Mouse (Mus musculus) liver, embryonic 11.5 days (tissue): ENCODE results near the gene Glb1l. TPM values are rescaled to one million over a fixed set of nuclear protein-coding genes. Genes with fewer than 3 reads are reported as not detected.
A peak's percentile ranks its signal among the peaks of the same experiment; 100 is the strongest.

Experiments
- ATAC-seq: fragments of 200-750 bp; cut with Nextera tagmentation; replicated peaks from 2 replicates; pipeline ENCODE4 v1.8.0; 2017; ENCODE audit warnings: moderate number of reproducible peaks, mild to moderate bottlenecking, moderate TSS enrichment, moderate library complexity; ENCODE audit not compliant: low FRiP score
- DNase-seq: peaks from one replicate; pipeline ENCODE4 v3.0.0-alpha.2; 2017; ENCODE audit warnings: low spot score
- H3K27ac ChIP-seq: fragments of 300-500 bp; sonication (generic); 2 replicates; pipeline ENCODE4 v1.5.1; 2014; ENCODE audit warnings: mild to moderate bottlenecking, low read depth, low read length, control low read depth
- H3K27me3 ChIP-seq: fragments of 300-500 bp; sonication (generic); replicated peaks from 2 replicates; pipeline ENCODE4 v1.6.1; 2014; ENCODE audit warnings: low read length, mixed read lengths; ENCODE audit not compliant: control insufficient read depth, insufficient read depth
- H3K36me3 ChIP-seq: fragments of 300-500 bp; sonication (generic); 2 replicates; pipeline ENCODE4 v1.6.1; 2014; ENCODE audit warnings: mild to moderate bottlenecking, low read length, moderate library complexity, mixed read lengths; ENCODE audit not compliant: control insufficient read depth, insufficient read depth
- H3K4me1 ChIP-seq: fragments of 300-500 bp; sonication (generic); replicated peaks from 2 replicates; pipeline ENCODE4 v1.6.1; 2014; ENCODE audit warnings: low read length, mixed read lengths; ENCODE audit not compliant: control insufficient read depth, insufficient read depth
- H3K4me2 ChIP-seq: fragments of 300-500 bp; sonication (generic); 2 replicates; pipeline ENCODE4 v1.6.1; 2014; ENCODE audit warnings: mild to moderate bottlenecking, control low read depth, moderate library complexity
- H3K4me3 ChIP-seq: fragments of 300-500 bp; sonication (generic); 2 replicates; pipeline ENCODE4 v1.5.1; 2014; ENCODE audit warnings: low read depth, low read length, control low read depth
- H3K9ac ChIP-seq: fragments of 300-500 bp; sonication (generic); 2 replicates; pipeline ENCODE4 v1.6.1; 2014; ENCODE audit warnings: low read depth, low read length, control low read depth
- H3K9me3 ChIP-seq: fragments of 300-500 bp; sonication (generic); 2 replicates; pipeline ENCODE4 v1.6.1; 2016; ENCODE audit warnings: low read length, inconsistent platforms, mixed read lengths; ENCODE audit not compliant: control insufficient read depth
- WGBS: fragments of 180-500 bp; shearing (Covaris S2); extraction: QIAGEN DNeasy Blood & Tissue Kit; methylation state at CpG from one replicate; pipeline ENCODE4 v1.1.7; 2014; 5-methylcytosine and 5-hydroxymethylcytosine counted together
- polyA plus RNA-seq: library from polyadenylated mRNA; unstranded; fragments of >200 nt; fragmentation: Nextera tagmentation; extraction: Ambion mirVana; gene quantifications from 2 replicates; pipeline ENCODE4 v1.2.1, GENCODE M21; 2014

The Glb1l gene
- polyA plus RNA-seq, 1 experiment from 2014 or later: 9.1 TPM

DNA sequence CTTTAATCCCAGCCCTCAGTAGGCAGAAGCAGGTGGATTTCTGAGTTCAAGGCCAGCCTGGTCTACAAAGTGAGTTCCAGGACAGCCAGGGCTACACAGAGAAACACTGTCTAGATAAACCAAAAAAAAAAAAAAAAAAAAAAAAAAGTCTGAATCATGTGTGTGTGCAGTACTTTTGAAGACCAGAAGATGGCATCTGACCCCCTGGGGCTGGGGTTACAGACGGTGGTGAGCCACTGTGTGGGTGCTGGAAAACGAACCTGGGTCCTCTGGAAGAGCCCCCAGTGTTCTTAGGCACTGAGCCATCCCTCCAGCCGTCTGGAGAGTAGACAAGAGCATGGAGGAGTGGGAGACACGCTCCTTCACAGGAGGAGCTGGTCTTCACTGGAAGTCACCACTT is 28.5 kb downstream of the Glb1l start:
- peaks cover 35% of the 10 kb centered on the region for H3K36me3 ChIP-seq
- no peak for ATAC-seq
- peaks cover 18% of the 10 kb centered on the region for H3K4me1 ChIP-seq
- no peaks in the 10 kb centered on the region for H3K9me3 ChIP-seq
- H3K27ac ChIP-seq: no peak overlapping the region
- H3K27me3 ChIP-seq: no peaks in the 10 kb centered on the region
- 75% methylated on average over 4 of the region's 4 CpGs for WGBS
- no peak overlapping the region for H3K9ac ChIP-seq
- H3K4me2 ChIP-seq: no peak overlapping the region
- H3K4me3 ChIP-seq: no peak overlapping the region
- no peak for DNase-seq

DNA sequence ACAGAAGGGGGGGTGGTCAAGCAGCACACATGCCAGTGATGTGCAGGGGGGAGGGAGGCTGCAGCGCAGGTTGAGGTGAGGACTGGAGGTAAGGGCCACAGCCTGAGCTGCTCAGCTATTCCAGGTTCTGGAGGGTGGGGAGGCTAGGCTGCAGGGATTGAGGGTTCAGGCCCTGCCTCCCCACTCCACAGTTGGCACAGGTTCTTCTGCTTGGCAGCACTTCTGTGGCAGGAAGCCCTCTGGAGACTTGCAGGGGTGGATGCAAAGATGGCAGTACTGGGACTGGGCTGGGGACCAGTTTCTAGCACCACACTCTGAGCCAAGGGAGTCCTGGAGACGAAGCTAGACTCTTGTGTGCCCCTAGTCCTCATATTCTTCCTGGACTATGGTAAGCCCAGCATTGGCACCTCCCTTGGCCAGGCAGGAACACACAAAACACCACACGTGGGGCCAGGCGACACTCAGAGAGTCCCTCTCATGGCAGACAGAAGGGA is 29.2 kb downstream of the Glb1l start:
- Histone ChIP-seq H3K4me2 (no peak overlapping the region), H3K9me3 (no peaks in the 10 kb centered on the region), H3K4me3 (no peak overlapping the region), H3K9ac (no peak overlapping the region), H3K4me1 (peaks cover 18% of the 10 kb centered on the region), H3K27me3 (no peaks in the 10 kb centered on the region), H3K36me3 (peaks cover 33% of the 10 kb centered on the region), H3K27ac (no peak overlapping the region)
- ATAC-seq (no peak), DNase-seq (no peak)
- WGBS: 86% methylated on average over 4 of the region's 4 CpGs

DNA sequence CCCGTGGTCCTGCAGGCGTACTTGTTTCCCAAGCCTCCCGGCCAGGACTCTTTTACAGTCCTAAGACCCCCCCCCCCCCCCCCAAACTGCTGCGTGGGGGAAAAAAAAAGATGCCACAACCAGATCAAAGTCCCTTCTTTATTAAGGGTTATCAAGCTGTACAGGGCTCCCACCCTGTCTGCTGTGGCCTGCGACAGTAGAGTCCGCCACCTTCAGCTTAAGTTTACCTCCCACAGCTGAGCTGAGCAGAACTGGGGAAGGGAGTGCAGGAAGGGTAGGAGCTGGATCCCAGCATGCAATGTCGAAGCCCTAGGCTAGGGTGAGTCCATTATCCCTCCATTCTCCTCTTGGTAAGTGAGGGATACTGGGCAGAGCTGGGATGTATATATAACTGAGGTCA is 29.9 kb downstream of the Glb1l start:
- no peaks in the 10 kb centered on the region for H3K27me3 ChIP-seq
- peaks cover 18% of the 10 kb centered on the region for H3K4me1 ChIP-seq
- DNase-seq (no peak), ATAC-seq (no peak)
- peak overlapping the region; percentile 98 for H3K4me2 ChIP-seq
- no peaks in the 10 kb centered on the region for H3K9me3 ChIP-seq
- H3K36me3 ChIP-seq: peaks cover 29% of the 10 kb centered on the region
- H3K27ac ChIP-seq: peak overlapping the region; percentile 79
- WGBS: 33% methylated on average over 7 of the region's 7 CpGs
- H3K4me3 ChIP-seq: peak overlapping the region; percentile 81
- peak overlapping the region; percentile 47 for H3K9ac ChIP-seq

DNA sequence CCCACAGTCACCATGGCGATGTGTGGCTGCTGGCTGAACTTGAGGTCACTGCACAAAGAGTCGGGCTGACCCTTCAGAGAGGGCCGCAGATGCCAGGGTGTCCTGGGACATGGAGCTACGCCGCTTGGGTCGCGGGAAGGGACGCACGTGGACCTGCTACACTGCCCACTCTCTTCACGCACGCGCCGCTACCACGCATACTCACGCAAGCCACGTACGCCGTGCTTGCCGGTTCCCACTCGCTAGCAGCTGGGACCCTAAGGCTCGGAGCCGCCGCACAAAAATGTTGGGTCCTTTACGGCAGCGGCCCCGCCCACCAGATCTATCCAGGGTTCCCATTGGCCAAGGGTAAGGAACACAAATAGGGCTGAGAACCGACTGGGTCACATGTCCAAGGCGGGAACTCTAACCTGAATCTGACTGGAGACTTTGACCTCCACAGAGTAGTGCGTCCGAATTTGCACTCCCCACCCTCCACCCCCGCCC is 30.5 kb downstream of the Glb1l start, which contains the start of gene Abcb6:
Gene Abcb6, minus strand, starts transcription at position 288 of the 486 bp plus-strand sequence.
- Histone ChIP-seq H3K27ac (peak within 1 kb of the TSS; percentile 98), H3K4me3 (peak within 1 kb of the TSS; percentile 81), H3K36me3 (peaks cover 30% of the 10 kb centered on the region), H3K9me3 (no peaks in the 10 kb centered on the region), H3K4me1 (peaks cover 18% of the 10 kb centered on the region), H3K4me2 (peak within 1 kb of the TSS; percentile 98), H3K9ac (peak within 1 kb of the TSS; percentile 77), H3K27me3 (no peaks in the 10 kb centered on the region)
- ATAC-seq: peak; percentile 87
- WGBS: under 1% methylated on average over 31 of the region's 31 CpGs
- peak; percentile 88 for DNase-seq

DNA sequence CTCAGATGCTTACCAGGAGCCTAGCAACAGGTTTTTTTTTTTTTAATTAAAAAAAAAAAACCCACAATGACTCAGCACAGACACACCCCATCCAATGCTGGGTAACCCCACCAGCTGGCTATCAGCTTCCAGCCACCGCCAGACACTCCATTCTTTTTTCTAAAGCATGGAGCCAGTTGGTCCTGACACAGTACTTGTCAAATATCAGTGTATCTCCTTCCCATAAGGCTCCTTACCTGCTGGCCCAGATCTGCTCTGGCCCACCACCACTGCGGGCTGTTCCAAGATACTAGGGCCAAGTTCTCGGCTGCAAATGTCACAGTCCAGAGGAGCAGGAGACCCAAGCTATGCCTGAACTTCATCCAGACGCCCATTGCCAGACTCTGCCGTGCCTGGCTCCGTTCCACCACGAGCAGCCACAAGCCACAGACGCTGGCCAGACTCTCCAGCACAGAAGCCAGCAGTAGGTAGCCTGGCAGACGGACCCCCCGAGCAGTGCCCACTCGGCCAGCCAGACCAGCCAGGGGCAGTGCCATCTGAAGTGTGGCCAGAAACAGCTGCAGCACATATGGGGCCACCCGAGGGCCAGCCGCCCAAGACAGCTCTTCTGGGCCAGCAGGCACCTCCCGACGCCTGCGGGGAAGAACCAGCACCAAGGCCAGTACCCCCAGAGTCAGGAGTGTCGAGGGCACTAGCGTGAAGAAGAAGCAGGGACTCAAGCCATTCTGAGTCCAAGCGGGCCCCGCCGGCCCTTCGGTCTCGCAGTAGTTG is 31.1 kb downstream of the Glb1l start:
- H3K27ac ChIP-seq: peak overlapping the region; percentile 98
- H3K9me3 ChIP-seq: no peaks in the 10 kb centered on the region
- peak; percentile 79 for ATAC-seq
- DNase-seq: peak; percentile 62
- H3K36me3 ChIP-seq: peaks cover 25% of the 10 kb centered on the region
- peaks cover 18% of the 10 kb centered on the region for H3K4me1 ChIP-seq
- H3K4me2 ChIP-seq: peak overlapping the region; percentile 98
- 7% methylated on average over 23 of the region's 23 CpGs for WGBS
- peak overlapping the region; percentile 77 for H3K9ac ChIP-seq
- H3K27me3 ChIP-seq: no peaks in the 10 kb centered on the region
- peak overlapping the region; percentile 81 for H3K4me3 ChIP-seq

DNA sequence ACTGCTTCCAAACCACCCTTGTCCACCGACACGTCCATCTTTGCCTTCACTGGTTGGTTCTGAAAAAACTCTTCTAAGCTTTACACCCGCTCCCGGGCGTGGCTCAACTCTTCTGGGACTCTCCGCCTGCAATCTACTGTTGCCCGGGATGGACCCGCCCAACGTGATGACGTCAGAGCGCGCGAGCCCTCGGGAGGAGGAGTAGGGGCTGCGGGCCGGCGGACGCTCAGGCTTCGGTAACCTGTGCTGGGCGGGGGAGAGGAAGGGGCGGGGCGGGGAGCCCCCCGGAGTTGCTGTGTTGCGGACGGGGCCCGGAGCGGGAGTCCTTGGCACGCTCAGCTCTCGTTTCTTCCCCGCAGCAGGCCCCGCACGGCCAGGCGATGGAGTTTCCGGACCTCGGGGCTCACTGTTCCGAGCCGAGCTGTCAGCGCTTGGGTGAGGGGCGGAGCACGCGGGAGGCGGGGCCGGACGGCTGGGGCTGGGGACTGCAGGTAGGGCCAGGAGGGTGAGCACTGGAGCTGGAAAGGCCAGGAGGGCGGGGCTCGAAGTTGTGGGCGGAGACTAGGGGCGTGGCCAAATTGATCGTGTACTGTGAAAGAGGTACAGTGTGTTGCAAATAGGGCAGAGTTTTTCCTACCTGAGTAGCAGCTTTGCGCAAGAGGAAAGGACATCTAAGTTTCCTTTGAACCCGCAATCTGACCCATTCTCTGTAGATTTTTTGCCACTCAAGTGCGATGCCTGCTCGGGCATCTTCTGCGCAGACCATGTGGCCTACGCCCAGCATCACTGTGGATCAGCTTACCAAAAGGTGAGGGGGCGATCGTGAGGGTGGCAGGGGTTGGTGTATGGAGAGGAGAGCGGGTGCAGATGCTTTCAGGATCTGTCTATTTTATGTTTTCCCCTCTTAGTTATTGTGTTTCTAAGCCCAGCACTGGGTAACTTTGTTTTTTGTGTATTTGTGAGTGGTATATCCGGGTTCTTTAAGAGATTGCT is 41.8 kb downstream of the Glb1l start, which contains the start of gene Zfand2b:
Gene Zfand2b, plus strand, starts transcription at position 175 of the 993 bp plus-strand sequence.
- Histone ChIP-seq H3K4me3 (peak within 1 kb of the TSS; percentile 79), H3K4me1 (peaks cover 8% of the 10 kb centered on the region), H3K27me3 (no peaks in the 10 kb centered on the region), H3K9ac (peak within 1 kb of the TSS; percentile 81), H3K9me3 (no peaks in the 10 kb centered on the region), H3K36me3 (peaks cover 20% of the 10 kb centered on the region), H3K27ac (peak within 1 kb of the TSS; percentile 90), H3K4me2 (peak within 1 kb of the TSS; percentile 78)
- ATAC-seq (peak; percentile 97), DNase-seq (peak; percentile 99)
- WGBS: 1% methylated on average over 59 of the region's 59 CpGs

DNA sequence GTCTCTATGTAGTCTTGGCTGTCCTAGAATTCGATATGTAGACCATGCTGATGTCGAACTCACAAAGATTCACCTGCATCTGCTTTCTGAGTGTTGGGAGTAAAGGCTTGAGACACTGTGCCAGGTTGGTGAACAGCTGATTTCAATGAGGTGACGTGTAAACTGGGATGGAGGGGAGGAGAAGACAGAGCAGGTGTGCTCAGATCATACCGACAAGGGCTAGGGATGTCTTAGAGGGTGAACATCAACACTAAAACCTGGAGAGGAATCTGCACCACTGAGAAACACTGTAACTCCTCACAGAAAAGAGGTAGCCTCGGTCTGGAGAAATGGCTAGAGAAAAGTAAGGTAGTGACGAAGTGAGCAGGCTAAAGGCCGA is 42.5 kb downstream of the Glb1l start:
- peak overlapping the region; percentile 81 for H3K9ac ChIP-seq
- no peaks in the 10 kb centered on the region for H3K27me3 ChIP-seq
- peak overlapping the region; percentile 90 for H3K27ac ChIP-seq
- WGBS: 11% methylated on average over 7 of the region's 7 CpGs
- H3K9me3 ChIP-seq: peaks cover 2% of the 10 kb centered on the region; the same call in 1 of the 2 replicates
- H3K36me3 ChIP-seq: peaks cover 20% of the 10 kb centered on the region
- H3K4me3 ChIP-seq: peak overlapping the region; percentile 79
- ATAC-seq (peak; percentile 16), DNase-seq (no peak)
- H3K4me2 ChIP-seq: peak overlapping the region; percentile 78
- H3K4me1 ChIP-seq: peaks cover 8% of the 10 kb centered on the region

DNA sequence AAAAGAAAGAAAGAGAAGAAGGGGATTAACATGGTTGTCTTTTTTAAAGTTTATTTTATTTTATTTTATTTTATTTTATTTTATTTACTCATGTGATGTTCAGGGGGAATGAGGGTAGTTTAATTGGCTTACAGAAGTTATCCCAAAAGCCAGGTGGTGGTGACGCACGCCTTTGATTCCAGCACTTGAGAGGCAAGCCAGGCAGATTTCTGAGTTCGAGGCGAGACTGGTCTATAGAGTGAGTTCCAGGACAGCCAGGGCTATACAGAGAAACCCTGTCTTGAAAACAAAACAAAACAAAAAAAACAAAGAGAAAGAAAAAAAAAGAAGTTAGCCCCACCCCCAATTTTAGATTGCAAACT is 50.4 kb downstream of the Glb1l start:
- H3K36me3 ChIP-seq: no peaks in the 10 kb centered on the region
- peak overlapping the region; percentile 34; the same call in 1 of the 2 replicates for H3K4me2 ChIP-seq
- H3K9ac ChIP-seq: no peak overlapping the region
- H3K27me3 ChIP-seq: no peaks in the 10 kb centered on the region
- ATAC-seq: peak; percentile 65; the same call in 1 of the 2 replicates
- H3K9me3 ChIP-seq: peaks cover 2% of the 10 kb centered on the region; the same call in 1 of the 2 replicates
- no peak overlapping the region for H3K4me3 ChIP-seq
- H3K27ac ChIP-seq: peak overlapping the region; percentile 80
- 52% methylated on average over 4 of the region's 4 CpGs for WGBS
- DNase-seq: no peak
- peaks cover 7% of the 10 kb centered on the region; the same call in 1 of the 2 replicates for H3K4me1 ChIP-seq
